Mouse (Mus musculus) layer of hippocampus, postnatal 25 days (tissue): ENCODE data around the gene Sult1e1. TPM values are rescaled to one million over a fixed set of nuclear protein-coding genes. Genes with fewer than 3 reads are reported as not detected.

Experiments used
- microRNA-seq, 2 experiments: library from miRNA; unstranded; fragments of <30 nt; microRNA quantifications; one replicate each; pipeline ENCODE4 v1.2.0; 2021
- total RNA-seq, 2 experiments: library from RNA; stranded (reverse); gene quantifications; 2 replicates each; pipeline ENCODE4 v1.2.3; 2021

Gene Sult1e1
- total RNA-seq, 2 experiments from 2014 or later: not detected

Small RNA genes lying within 50 kb of the gene (microRNA-seq; reads per million reads assigned to microRNA genes)
- gene Mir3969: 0 reads per million in 2 experiments

Other genes starting within 250 kb of the Sult1e1 start
- gene Ugt2b38, start 167.4 kb downstream of the Sult1e1 start, total RNA-seq: not detected
- gene Ugt2a2, start 109.3 kb downstream of the Sult1e1 start, total RNA-seq: not detected
- gene Gm43638, start 104.8 kb downstream of the Sult1e1 start, total RNA-seq: not detected
- not detected for gene Ugt2a1, start 100.7 kb downstream of the Sult1e1 start, total RNA-seq
- gene Sult1b1, start 53.4 kb downstream of the Sult1e1 start, total RNA-seq: not detected
- not detected for gene Sult1d1, start 22.6 kb downstream of the Sult1e1 start, total RNA-seq
- not detected for gene Csn1s1, start 74.6 kb upstream of the Sult1e1 start, total RNA-seq
- gene Csn2, start 108.0 kb upstream of the Sult1e1 start, total RNA-seq: not detected
- gene Csn1s2a, start 183.0 kb upstream of the Sult1e1 start, total RNA-seq: not detected
- not detected for gene Csn1s2b, start 216.5 kb upstream of the Sult1e1 start, total RNA-seq
- not detected for gene Prr27, start 234.1 kb upstream of the Sult1e1 start, total RNA-seq